Mouse (Mus musculus) forebrain, embryonic 16.5 days (tissue): ENCODE results near the gene Arhgap10. TPM values are rescaled to one million over a fixed set of nuclear protein-coding genes. Genes with fewer than 3 reads are reported as not detected.

Source experiments
- ATAC-seq: fragments of 200-750 bp; cut with Nextera tagmentation; 2 replicates; pipeline ENCODE4 v1.8.0; 2017; ENCODE audit warnings: mild to moderate bottlenecking, moderate library complexity
- H3K27ac ChIP-seq: fragments of 300-500 bp; sonication (generic); 2 replicates; pipeline ENCODE4 v1.5.1; 2014; ENCODE audit warnings: low read length, control low read depth
- H3K27me3 ChIP-seq: fragments of 300-500 bp; sonication (generic); replicated peaks from 2 replicates; pipeline ENCODE4 v1.6.1; 2014; ENCODE audit warnings: low read length; ENCODE audit not compliant: control insufficient read depth, insufficient read depth
- H3K36me3 ChIP-seq: fragments of 300-500 bp; sonication (generic); 2 replicates; pipeline ENCODE4 v1.6.1; 2014; ENCODE audit not compliant: control insufficient read depth, insufficient read depth
- H3K4me1 ChIP-seq: fragments of 300-500 bp; sonication (generic); replicated peaks from 2 replicates; pipeline ENCODE4 v1.6.1; 2014; ENCODE audit warnings: low read length; ENCODE audit not compliant: control insufficient read depth, insufficient read depth
- H3K4me2 ChIP-seq: fragments of 300-500 bp; sonication (generic); 2 replicates; pipeline ENCODE4 v1.6.1; 2014; ENCODE audit warnings: mild to moderate bottlenecking, low read length, control low read depth
- H3K4me3 ChIP-seq: fragments of 300-500 bp; sonication (generic); replicated peaks from 2 replicates; pipeline ENCODE4 v1.5.1; 2014; ENCODE audit warnings: mild to moderate bottlenecking, low read length, control low read depth
- H3K9ac ChIP-seq: fragments of 300-500 bp; sonication (generic); replicated peaks from 2 replicates; pipeline ENCODE4 v1.6.1; 2014; ENCODE audit warnings: low read depth, low read length, control low read depth
- H3K9me3 ChIP-seq: fragments of 300-500 bp; sonication (generic); 2 replicates; pipeline ENCODE4 v1.6.1; 2016; ENCODE audit warnings: low read length; ENCODE audit not compliant: control insufficient read depth
- WGBS: fragments of 180-500 bp; shearing (Covaris S2); extraction: QIAGEN DNeasy Blood & Tissue Kit; methylation state at CpG from one replicate; pipeline ENCODE4 v1.1.7; 2014; 5-methylcytosine and 5-hydroxymethylcytosine counted together
- polyA plus RNA-seq: library from polyadenylated mRNA; unstranded; fragments of >200 nt; fragmentation: Nextera tagmentation; extraction: Ambion mirVana; gene quantifications from 2 replicates; pipeline ENCODE4 v1.2.1, GENCODE M21; 2015

Arhgap10 gene
- polyA plus RNA-seq, 1 experiment from 2014 or later: 3.7 TPM

GRCm38 (mm10) chr8:77458575-77458974 lies 59.2 kb downstream of the Arhgap10 start:
- H3K9me3 ChIP-seq: no peaks in the 10 kb centered on the region
- WGBS: 92% methylated on average over 4 of the region's 4 CpGs
- H3K4me3 ChIP-seq: no peak overlapping the region
- no peak for ATAC-seq
- no peak overlapping the region for H3K9ac ChIP-seq
- H3K4me1 ChIP-seq: no peaks in the 10 kb centered on the region
- no peaks in the 10 kb centered on the region for H3K27me3 ChIP-seq
- no peaks in the 10 kb centered on the region for H3K36me3 ChIP-seq
- no peak overlapping the region for H3K4me2 ChIP-seq
- no peak overlapping the region for H3K27ac ChIP-seq

- Histone ChIP-seq H3K9me3 (no peaks in the 10 kb centered on the region), H3K36me3 (no peaks in the 10 kb centered on the region), H3K27me3 (no peaks in the 10 kb centered on the region), H3K9ac (no peak overlapping the region), H3K4me3 (no peak overlapping the region), H3K27ac (no peak overlapping the region), H3K4me2 (no peak overlapping the region), H3K4me1 (no peaks in the 10 kb centered on the region)
- no peak for ATAC-seq
- 92% methylated on average over 6 of the region's 6 CpGs for WGBS
Observed at GRCm38 (mm10) chr8:77456263-77456662, 61.5 kb downstream of the Arhgap10 start.

GRCm38 (mm10) chr8:77453836-77454235 lies 63.9 kb downstream of the Arhgap10 start:
- H3K36me3 ChIP-seq: no peaks in the 10 kb centered on the region
- WGBS: 93% methylated on average over 9 of the region's 9 CpGs
- no peak overlapping the region for H3K4me2 ChIP-seq
- H3K27me3 ChIP-seq: no peaks in the 10 kb centered on the region
- no peak overlapping the region for H3K9ac ChIP-seq
- no peak overlapping the region for H3K4me3 ChIP-seq
- no peak overlapping the region for H3K27ac ChIP-seq
- H3K9me3 ChIP-seq: 0 out of 2 replicates have a peak, but pooled peaks cover 2% of the 10 kb centered on the region
- ATAC-seq: no peak
- H3K4me1 ChIP-seq: no peaks in the 10 kb centered on the region

- no peak overlapping the region for H3K9ac ChIP-seq
- no peak overlapping the region for H3K4me3 ChIP-seq
- no peaks in the 10 kb centered on the region for H3K27me3 ChIP-seq
- 0 out of 2 replicates have a peak, but pooled peaks cover 2% of the 10 kb centered on the region for H3K9me3 ChIP-seq
- no peak for ATAC-seq
- 88% methylated on average over 21 of the region's 21 CpGs for WGBS
- H3K27ac ChIP-seq: no peak overlapping the region
- H3K4me2 ChIP-seq: no peak overlapping the region
- no peaks in the 10 kb centered on the region for H3K4me1 ChIP-seq
- no peaks in the 10 kb centered on the region for H3K36me3 ChIP-seq
Observed at GRCm38 (mm10) chr8:77451466-77452382, 66.0 kb downstream of the Arhgap10 start.

- no peak for ATAC-seq
- Histone ChIP-seq H3K27ac (no peak overlapping the region), H3K36me3 (no peaks in the 10 kb centered on the region), H3K4me3 (no peak overlapping the region), H3K9me3 (0 out of 2 replicates have a peak, but pooled peaks cover 2% of the 10 kb centered on the region), H3K9ac (no peak overlapping the region), H3K4me1 (no peaks in the 10 kb centered on the region), H3K27me3 (no peaks in the 10 kb centered on the region), H3K4me2 (no peak overlapping the region)
- WGBS: 94% methylated on average over 5 of the region's 5 CpGs
Observed at GRCm38 (mm10) chr8:77451052-77451451, 66.7 kb downstream of the Arhgap10 start.

GRCm38 (mm10) chr8:77446294-77446693 lies 71.5 kb downstream of the Arhgap10 start:
- 83% methylated on average over 12 of the region's 12 CpGs for WGBS
- no peak overlapping the region for H3K4me3 ChIP-seq
- no peak overlapping the region for H3K27ac ChIP-seq
- H3K4me2 ChIP-seq: no peak overlapping the region
- H3K9ac ChIP-seq: no peak overlapping the region
- 0 out of 2 replicates have a peak, but pooled peaks cover 2% of the 10 kb centered on the region for H3K9me3 ChIP-seq
- no peak for ATAC-seq
- no peaks in the 10 kb centered on the region for H3K4me1 ChIP-seq
- no peaks in the 10 kb centered on the region for H3K36me3 ChIP-seq
- no peaks in the 10 kb centered on the region for H3K27me3 ChIP-seq

GRCm38 (mm10) chr8:77445642-77446041 lies 72.1 kb downstream of the Arhgap10 start:
- Histone ChIP-seq H3K4me2 (no peak overlapping the region), H3K4me1 (no peaks in the 10 kb centered on the region), H3K4me3 (no peak overlapping the region), H3K9ac (no peak overlapping the region), H3K9me3 (0 out of 2 replicates have a peak, but pooled peaks cover 2% of the 10 kb centered on the region), H3K27me3 (no peaks in the 10 kb centered on the region), H3K27ac (no peak overlapping the region), H3K36me3 (no peaks in the 10 kb centered on the region)
- ATAC-seq: no peak
- WGBS: 73% methylated on average over 3 of the region's 3 CpGs

- no peak for ATAC-seq
- Histone ChIP-seq H3K4me2 (no peak overlapping the region), H3K4me3 (no peak overlapping the region), H3K9ac (no peak overlapping the region), H3K27me3 (no peaks in the 10 kb centered on the region), H3K27ac (no peak overlapping the region), H3K4me1 (no peaks in the 10 kb centered on the region), H3K9me3 (no peaks in the 10 kb centered on the region), H3K36me3 (no peaks in the 10 kb centered on the region)
- 83% methylated on average over 10 of the region's 10 CpGs for WGBS
Observed at GRCm38 (mm10) chr8:77444166-77444870, 73.4 kb downstream of the Arhgap10 start.

GRCm38 (mm10) chr8:77442452-77442851 lies 75.3 kb downstream of the Arhgap10 start:
- Histone ChIP-seq H3K36me3 (no peaks in the 10 kb centered on the region), H3K4me2 (no peak overlapping the region), H3K4me1 (no peaks in the 10 kb centered on the region), H3K9ac (no peak overlapping the region), H3K9me3 (no peaks in the 10 kb centered on the region), H3K27me3 (no peaks in the 10 kb centered on the region), H3K4me3 (no peak overlapping the region), H3K27ac (no peak overlapping the region)
- 91% methylated on average over 7 of the region's 7 CpGs for WGBS
- ATAC-seq: no peak
